Mouse (Mus musculus): ENCODE data around the gene Ulk3. TPM values are rescaled to one million over a fixed set of nuclear protein-coding genes. Genes with fewer than 3 reads are reported as not detected.

Ulk3 gene
- polyA plus RNA-seq, 1 experiment from 2014 or later, result 17.3 TPM

- H3K27me3 ChIP-seq, result no peaks in the 10 kb centered on the region
- WGBS, result 59% methylated on average over 5 of the region's 5 CpGs
- H3K4me3 ChIP-seq, result peak overlapping the region; percentile 6; the same call in 1 of the 2 replicates
- H3K36me3 ChIP-seq, result peaks cover 8% of the 10 kb centered on the region; the same call in 1 of the 2 replicates
- no peaks in the 10 kb centered on the region for H3K9me3 ChIP-seq
- peak overlapping the region; percentile 87 for H3K27ac ChIP-seq
- H3K9ac ChIP-seq, result 0 out of 2 replicates have a peak overlapping the region, but pooled peaks have one; percentile 27
- peaks cover 73% of the 10 kb centered on the region for H3K4me1 ChIP-seq
- peak overlapping the region; percentile 37 for H3K4me2 ChIP-seq (replicated peaks)
- no peak for ATAC-seq (ENCODE audit: insufficient number of reproducible peaks, insufficient read depth, low FRiP score, low TSS enrichment)
These were observed 50.5 kb downstream of the Ulk3 start for GRCm38 (mm10) chr9:57639661-57640328.

- no peaks in the 10 kb centered on the region for H3K9me3 ChIP-seq
- 8% methylated on average over 15 of the region's 15 CpGs for WGBS
- peaks cover 8% of the 10 kb centered on the region; the same call in 1 of the 2 replicates for H3K36me3 ChIP-seq
- peaks cover 73% of the 10 kb centered on the region for H3K4me1 ChIP-seq
- H3K27me3 ChIP-seq, result no peaks in the 10 kb centered on the region
- H3K9ac ChIP-seq, result no peak overlapping the region
- peak overlapping the region; percentile 37 for H3K4me2 ChIP-seq (replicated peaks)
- ATAC-seq (ENCODE audit: insufficient number of reproducible peaks, insufficient read depth, low FRiP score, low TSS enrichment), result no peak; the same call in 1 of the 2 replicates
- H3K27ac ChIP-seq, result peak overlapping the region; percentile 87
- H3K4me3 ChIP-seq, result peak overlapping the region; percentile 6; the same call in 1 of the 2 replicates
These were observed 51.1 kb downstream of the Ulk3 start for GRCm38 (mm10) chr9:57640384-57640783.

GRCm38 (mm10) chr9:57641022-57641421, 51.8 kb downstream of the Ulk3 start:
- H3K9me3 ChIP-seq, result no peaks in the 10 kb centered on the region
- H3K36me3 ChIP-seq, result peaks cover 8% of the 10 kb centered on the region; the same call in 1 of the 2 replicates
- H3K4me1 ChIP-seq, result peaks cover 73% of the 10 kb centered on the region
- no peak for ATAC-seq (ENCODE audit: insufficient number of reproducible peaks, insufficient read depth, low FRiP score, low TSS enrichment)
- H3K4me3 ChIP-seq, result no peak overlapping the region
- peak overlapping the region; percentile 37 for H3K4me2 ChIP-seq (replicated peaks)
- peak overlapping the region; percentile 87 for H3K27ac ChIP-seq
- 0 out of 2 replicates have a peak overlapping the region, but pooled peaks have one; percentile 19 for H3K9ac ChIP-seq
- 58% methylated on average over 1 of the region's 1 CpGs for WGBS
- H3K27me3 ChIP-seq, result no peaks in the 10 kb centered on the region

GRCm38 (mm10) chr9:57641775-57642550, 52.7 kb downstream of the Ulk3 start:
- peaks cover 8% of the 10 kb centered on the region; the same call in 1 of the 2 replicates for H3K36me3 ChIP-seq

GRCm38 (mm10) chr9:57643169-57643855, 54.1 kb downstream of the Ulk3 start:
- no peaks in the 10 kb centered on the region for H3K27me3 ChIP-seq
- no peaks in the 10 kb centered on the region for H3K9me3 ChIP-seq
- peaks cover 61% of the 10 kb centered on the region for H3K4me1 ChIP-seq
- H3K4me2 ChIP-seq (replicated peaks), result peak overlapping the region; percentile 97
- 55% methylated on average over 9 of the region's 9 CpGs for WGBS
- ATAC-seq (ENCODE audit: insufficient number of reproducible peaks, insufficient read depth, low FRiP score, low TSS enrichment), result no peak
- peak overlapping the region; percentile 99 for H3K4me3 ChIP-seq
- H3K36me3 ChIP-seq, result peaks cover 8% of the 10 kb centered on the region; the same call in 1 of the 2 replicates
- 0 out of 2 replicates have a peak overlapping the region, but pooled peaks have one; percentile 36 for H3K27ac ChIP-seq
- H3K9ac ChIP-seq, result peak overlapping the region; percentile 100

More at GRCm38 (mm10) chr9:57641775-57642550, 52.7 kb downstream of the Ulk3 start:
- WGBS, result 83% methylated on average over 13 of the region's 13 CpGs
- no peaks in the 10 kb centered on the region for H3K27me3 ChIP-seq
- ATAC-seq (ENCODE audit: insufficient number of reproducible peaks, insufficient read depth, low FRiP score, low TSS enrichment), result no peak
- no peak overlapping the region for H3K9ac ChIP-seq
- H3K4me1 ChIP-seq, result peaks cover 73% of the 10 kb centered on the region
- H3K9me3 ChIP-seq, result no peaks in the 10 kb centered on the region
- no peak overlapping the region for H3K4me2 ChIP-seq (replicated peaks)
- H3K27ac ChIP-seq, result no peak overlapping the region
- H3K4me3 ChIP-seq, result no peak overlapping the region

DNA sequence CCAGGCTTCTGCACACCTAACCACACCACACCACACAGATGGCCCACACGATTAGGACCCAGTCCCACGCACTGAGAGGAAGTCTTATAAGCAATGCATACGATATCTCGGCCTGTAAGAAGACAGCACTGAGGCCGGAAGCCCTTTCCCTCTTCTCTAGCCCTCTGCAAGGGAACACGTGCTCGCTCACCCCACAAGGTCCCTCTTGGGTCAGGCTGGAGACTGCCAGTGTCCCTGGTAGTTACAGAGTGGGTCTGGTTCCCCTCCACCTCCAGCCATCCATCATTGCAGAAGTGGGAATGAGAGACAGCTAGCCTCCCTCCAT, 54.6 kb downstream of the Ulk3 start:
- WGBS, result 42% methylated on average over 7 of the region's 7 CpGs
- Histone ChIP-seq H3K4me1 (peaks cover 56% of the 10 kb centered on the region), H3K36me3 (peaks cover 8% of the 10 kb centered on the region; the same call in 1 of the 2 replicates), H3K27ac (0 out of 2 replicates have a peak overlapping the region, but pooled peaks have one; percentile 36), H3K4me2 (replicated peaks) (peak overlapping the region; percentile 97), H3K9ac (peak overlapping the region; percentile 100), H3K4me3 (peak overlapping the region; percentile 99), H3K9me3 (no peaks in the 10 kb centered on the region), H3K27me3 (no peaks in the 10 kb centered on the region)
- no peak for ATAC-seq (ENCODE audit: insufficient number of reproducible peaks, insufficient read depth, low FRiP score, low TSS enrichment)

- Histone ChIP-seq H3K9me3 (no peaks in the 10 kb centered on the region), H3K9ac (peak overlapping the region; percentile 100), H3K4me3 (peak overlapping the region; percentile 99), H3K27ac (peak overlapping the region; percentile 97), H3K27me3 (no peaks in the 10 kb centered on the region), H3K4me1 (peaks cover 49% of the 10 kb centered on the region), H3K36me3 (peaks cover 8% of the 10 kb centered on the region; the same call in 1 of the 2 replicates), H3K4me2 (replicated peaks) (peak overlapping the region; percentile 97)
- WGBS, result under 1% methylated on average over 18 of the region's 18 CpGs
- ATAC-seq (ENCODE audit: insufficient number of reproducible peaks, insufficient read depth, low FRiP score, low TSS enrichment), result peak; percentile 3; the same call in 1 of the 2 replicates
These were observed 55.2 kb downstream of the Ulk3 start for GRCm38 (mm10) chr9:57644442-57644943.

DNA sequence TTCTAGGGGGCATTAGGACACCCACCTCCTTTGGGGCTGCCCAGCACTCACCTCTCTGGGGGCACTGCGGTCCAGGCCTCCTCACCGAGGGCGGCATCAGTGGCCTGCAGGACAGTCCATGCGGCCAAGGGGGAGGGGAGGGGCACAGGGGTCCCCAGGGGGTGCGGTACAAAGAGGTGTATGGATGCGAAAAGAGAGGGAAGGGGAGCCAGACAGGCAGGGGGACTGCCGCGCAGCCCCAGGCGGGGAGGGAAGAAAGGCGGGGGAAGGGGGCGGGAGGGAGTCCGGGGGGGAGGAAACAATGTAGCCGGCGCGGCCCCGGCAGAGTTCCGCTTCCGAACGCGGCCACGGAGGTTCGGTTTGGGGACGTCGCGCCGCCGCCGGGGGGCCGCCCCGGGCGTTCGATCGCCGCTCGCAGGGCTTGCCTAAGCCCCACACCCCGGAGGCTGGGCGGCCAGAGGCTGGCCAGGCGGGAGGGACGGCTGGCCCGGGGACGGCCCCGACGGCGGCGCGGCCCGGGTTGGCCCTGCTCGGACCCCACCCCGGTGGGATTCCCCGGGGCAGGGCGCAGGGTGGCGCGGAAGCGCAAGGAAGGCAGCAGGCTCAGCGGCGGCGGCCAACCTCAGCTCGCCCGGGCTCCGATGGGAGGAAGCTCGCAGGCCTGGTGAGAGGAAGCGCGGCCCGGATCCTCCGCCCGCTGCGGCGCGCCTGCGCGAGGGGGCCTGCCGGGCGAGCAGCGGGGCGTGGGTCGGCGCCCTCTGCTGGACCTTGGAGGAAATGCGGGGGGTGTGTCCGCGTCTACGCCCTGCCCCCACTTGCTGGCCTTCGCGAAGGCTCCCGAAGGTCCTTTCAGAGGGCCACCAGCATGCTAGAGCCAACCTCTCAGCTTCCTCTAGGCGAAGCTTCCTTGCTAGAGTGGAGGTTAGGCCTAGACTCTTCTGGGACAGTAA, 56.0 kb downstream of the Ulk3 start:
- Histone ChIP-seq H3K27ac (peak overlapping the region; percentile 97), H3K4me2 (replicated peaks) (peak overlapping the region; percentile 97), H3K4me3 (peak overlapping the region; percentile 99), H3K9ac (peak overlapping the region; percentile 100), H3K9me3 (no peaks in the 10 kb centered on the region), H3K4me1 (peaks cover 42% of the 10 kb centered on the region), H3K36me3 (peaks cover 8% of the 10 kb centered on the region; the same call in 1 of the 2 replicates), H3K27me3 (no peaks in the 10 kb centered on the region)
- whole genome bisulfite sequencing, result 0% methylated on average over 66 of the region's 85 CpGs
- ATAC-seq (ENCODE audit: insufficient number of reproducible peaks, insufficient read depth, low FRiP score, low TSS enrichment), result peak; percentile 73
